Mouse (Mus musculus) gastrocnemius, adult 18-20 months (tissue): Measurements from ENCODE around the gene Nhlrc3. TPM values are rescaled to one million over a fixed set of nuclear protein-coding genes. Genes with fewer than 3 reads are reported as not detected.

Source experiments
- total RNA-seq, 2 experiments: library from RNA; stranded (reverse); gene quantifications; 2 replicates each; pipeline ENCODE4 v1.2.3; 2021

The Nhlrc3 gene
- total RNA-seq, 2 experiments from 2014 or later = 2.8 to 3.0 TPM

Other genes starting within 250 kb of the Nhlrc3 start
- 1 to 10 TPM; 5.4 to 5.6 TPM for gene Proser1, start 334 bp upstream of the Nhlrc3 start, total RNA-seq
- gene Stoml3, start 25.3 kb upstream of the Nhlrc3 start, total RNA-seq = not detected
- gene Frem2, start 194.0 kb upstream of the Nhlrc3 start, total RNA-seq = 1 to 10 TPM in 1 of 2 experiments, under 1 TPM in 1; 0.66 to 1.3 TPM